Mouse (Mus musculus) myocyte (in vitro differentiated cells): ENCODE measurements around the gene Scamp1. TPM values are rescaled to one million over a fixed set of nuclear protein-coding genes. Genes with fewer than 3 reads are reported as not detected.

Source experiments
- H3K27me3 ChIP-seq: one replicate; pipeline ENCODE4 v1.6.1; 2011; ENCODE audit not compliant: control insufficient read depth, insufficient read depth, insufficient read length
- H3K36me3 ChIP-seq: one replicate; pipeline ENCODE4 v1.6.1; 2011; ENCODE audit not compliant: control insufficient read depth, insufficient read depth
- H3K4me2 ChIP-seq: one replicate; pipeline ENCODE4 v1.6.1; 2011; ENCODE audit warnings: low read depth, control low read depth
- H3K4me3 ChIP-seq: one replicate; pipeline ENCODE4 v1.5.1; 2011; ENCODE audit warnings: mild to moderate bottlenecking, control low read depth, moderate library complexity
- H3K79me2 ChIP-seq: one replicate; pipeline ENCODE4 v1.6.1; 2011; ENCODE audit not compliant: control insufficient read depth, insufficient read depth
- H3ac ChIP-seq: one replicate; pipeline ENCODE4 v1.6.1; 2011; ENCODE audit not compliant: control insufficient read depth, insufficient read length
- CEBPB ChIP-seq: IDR thresholded peaks from 2 replicates; pipeline ENCODE4 v1.6.1; 2011; ENCODE audit warnings: mild to moderate bottlenecking, moderate library complexity; ENCODE audit not compliant: poor library complexity, insufficient read depth, severe bottlenecking
- E2F4 ChIP-seq: IDR thresholded peaks from one replicate; pipeline ENCODE4 v1.6.1; 2011; ENCODE audit warnings: mild to moderate bottlenecking, control low read depth, moderate library complexity; ENCODE audit not compliant: insufficient read depth
- MAX ChIP-seq: IDR thresholded peaks from one replicate; pipeline ENCODE4 v1.6.1; 2011; ENCODE audit warnings: low read depth, mild to moderate bottlenecking, control low read depth
- MYOD1 ChIP-seq, 3 experiments: IDR thresholded peaks; one replicate each; pipeline ENCODE4 v1.6.1; 2011; ENCODE audit warnings: control low read depth in 2 of 3, low read depth in 2 of 3, mild to moderate bottlenecking in 2 of 3, moderate library complexity in 1 of 3; ENCODE audit not compliant: insufficient read length in 2 of 3, control insufficient read depth in 1 of 3
- MYOG ChIP-seq, 3 experiments: IDR thresholded peaks; one replicate each; pipeline ENCODE4 v1.6.1; 2011; ENCODE audit warnings: control low read depth in 2 of 3, low read depth in 2 of 3, mild to moderate bottlenecking in 2 of 3; ENCODE audit not compliant: insufficient read length in 2 of 3, control insufficient read depth in 1 of 3, insufficient read depth in 1 of 3
- POLR2A ChIP-seq: IDR thresholded peaks from one replicate; pipeline ENCODE4 v1.6.1; 2011; ENCODE audit warnings: low read depth, mild to moderate bottlenecking, control low read depth, moderate library complexity; ENCODE audit not compliant: insufficient read length
- POLR2AphosphoS2 ChIP-seq: IDR thresholded peaks from one replicate; pipeline ENCODE4 v1.6.1; 2011; ENCODE audit warnings: low read depth, control low read depth; ENCODE audit not compliant: insufficient read length
- REST ChIP-seq: IDR thresholded peaks from one replicate; pipeline ENCODE4 v1.6.1; 2011; ENCODE audit warnings: mild to moderate bottlenecking, control low read depth, moderate library complexity; ENCODE audit not compliant: insufficient read depth, insufficient read length
- SRF ChIP-seq: IDR thresholded peaks from one replicate; pipeline ENCODE4 v1.6.1; 2011; ENCODE audit warnings: low read depth; ENCODE audit not compliant: control insufficient read depth, insufficient read length
- TCF12 ChIP-seq: IDR thresholded peaks from one replicate; pipeline ENCODE4 v1.6.1; 2011; ENCODE audit warnings: mild to moderate bottlenecking, control low read depth; ENCODE audit not compliant: poor library complexity, insufficient read depth, severe bottlenecking
- TCF3 ChIP-seq: IDR thresholded peaks from one replicate; pipeline ENCODE4 v1.6.1; 2011; ENCODE audit warnings: low read depth, control low read depth; ENCODE audit not compliant: insufficient read length
- USF1 ChIP-seq: IDR thresholded peaks from one replicate; pipeline ENCODE4 v1.6.1; 2011; ENCODE audit warnings: low read depth, mild to moderate bottlenecking, control low read depth, moderate library complexity
- polyA plus RNA-seq: library from polyadenylated mRNA; unstranded; fragments of >200 nt; fragmentation: generic; extraction: Trizol; gene quantifications from one replicate; pipeline ENCODE4 v1.2.1, GENCODE M21; 2012; ENCODE audit warnings: missing spikeins

Gene Scamp1
- polyA plus RNA-seq, 1 experiment = 9.1 TPM

- Histone ChIP-seq H3K79me2 (peaks cover 2% of the 10 kb centered on the region), H3K4me3 (no peak overlapping the region), H3K27me3 (no peaks in the 10 kb centered on the region), H3K36me3 (no peaks in the 10 kb centered on the region), H3K4me2 (no peak overlapping the region), H3ac (no peak overlapping the region)
- TF ChIP-seq E2F4 (no peak), POLR2A (no peak), MAX (no peak), POLR2AphosphoS2 (no peak), USF1 (no peak), REST (no peak), SRF (no peak), CEBPB (no peak), MYOG (IDR thresholded peaks at IDR 0.05; ENCODE audit: control insufficient read depth in 1 of 3, insufficient read depth in 1 of 3, insufficient read length in 2 of 3, low read depth in 2 of 3) (no peak), MYOD1 (IDR thresholded peaks at IDR 0.05; ENCODE audit: control insufficient read depth in 1 of 3, insufficient read length in 2 of 3, low read depth in 2 of 3) (no peak), TCF3 (no peak)
Observed at GRCm38 (mm10) chr13:94260961-94261360, 24.7 kb downstream of the Scamp1 start.

DNA sequence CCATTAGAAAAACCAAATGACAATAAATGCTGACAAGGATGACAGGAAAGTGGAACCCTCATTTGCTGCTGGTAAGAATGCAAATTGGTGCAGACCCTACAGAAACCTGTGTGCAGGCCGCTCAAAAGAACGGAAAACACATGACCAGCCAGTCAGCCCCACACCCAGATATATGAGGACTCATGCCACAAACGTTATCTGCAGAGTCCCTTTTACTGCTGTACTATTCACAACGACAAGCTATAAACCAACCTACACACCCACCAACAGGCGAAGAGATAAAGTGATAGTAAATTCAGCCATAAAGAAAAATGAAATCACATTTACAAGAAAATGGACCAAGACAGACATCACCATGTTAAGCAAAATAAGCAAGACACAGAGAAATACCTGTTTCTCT lies 26.4 kb downstream of the Scamp1 start:
- H3K36me3 ChIP-seq = no peaks in the 10 kb centered on the region
- peaks cover 5% of the 10 kb centered on the region for H3K79me2 ChIP-seq
- no peak overlapping the region for H3K4me2 ChIP-seq
- H3K4me3 ChIP-seq = no peak overlapping the region
- no peaks in the 10 kb centered on the region for H3K27me3 ChIP-seq
- no peak for TF ChIP-seq CEBPB
- TF ChIP-seq REST = no peak
- no peak for TF ChIP-seq POLR2AphosphoS2
- TF ChIP-seq SRF = no peak
- TF ChIP-seq MYOD1 (IDR thresholded peaks at IDR 0.05; ENCODE audit: control insufficient read depth in 1 of 3, insufficient read length in 2 of 3, low read depth in 2 of 3) = no peak
- H3ac ChIP-seq = no peak overlapping the region

GRCm38 (mm10) chr13:94258530-94258929 lies 27.1 kb downstream of the Scamp1 start:
- Histone ChIP-seq H3ac (no peak overlapping the region), H3K79me2 (peaks cover 5% of the 10 kb centered on the region), H3K4me2 (no peak overlapping the region), H3K4me3 (no peak overlapping the region), H3K27me3 (no peaks in the 10 kb centered on the region), H3K36me3 (no peaks in the 10 kb centered on the region)
- TF ChIP-seq CEBPB (no peak), MYOG (IDR thresholded peaks at IDR 0.05; ENCODE audit: control insufficient read depth in 1 of 3, insufficient read depth in 1 of 3, insufficient read length in 2 of 3, low read depth in 2 of 3) (no peak), E2F4 (no peak), REST (no peak), SRF (no peak), POLR2A (no peak), MYOD1 (IDR thresholded peaks at IDR 0.05; ENCODE audit: control insufficient read depth in 1 of 3, insufficient read length in 2 of 3, low read depth in 2 of 3) (no peak), USF1 (no peak), POLR2AphosphoS2 (no peak), TCF3 (no peak), TCF12 (no peak), MAX (no peak)

DNA sequence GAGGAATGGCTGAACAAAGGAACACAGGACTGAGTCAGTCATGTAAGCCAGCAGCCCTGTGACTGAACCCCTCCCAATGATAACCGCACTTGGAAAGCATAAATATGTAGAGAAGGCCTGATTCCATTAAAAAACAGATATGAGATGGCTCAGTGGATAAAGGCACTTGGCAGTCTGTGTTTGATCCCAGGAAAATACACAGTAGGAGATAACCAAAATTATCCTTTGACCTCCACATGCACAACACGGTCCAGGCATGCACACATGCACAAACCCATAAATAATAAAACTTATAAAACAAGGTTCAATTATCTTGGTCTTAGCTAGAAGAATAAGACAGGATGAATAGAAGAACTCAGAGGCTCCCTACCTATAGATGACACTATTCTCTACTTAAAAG lies 27.9 kb downstream of the Scamp1 start:
- Histone ChIP-seq H3K4me2 (no peak overlapping the region), H3K4me3 (no peak overlapping the region), H3ac (no peak overlapping the region), H3K79me2 (peaks cover 5% of the 10 kb centered on the region), H3K27me3 (no peaks in the 10 kb centered on the region), H3K36me3 (no peaks in the 10 kb centered on the region)
- TF ChIP-seq CEBPB (no peak), POLR2A (no peak), MAX (no peak), TCF3 (no peak), USF1 (no peak), E2F4 (no peak)

DNA sequence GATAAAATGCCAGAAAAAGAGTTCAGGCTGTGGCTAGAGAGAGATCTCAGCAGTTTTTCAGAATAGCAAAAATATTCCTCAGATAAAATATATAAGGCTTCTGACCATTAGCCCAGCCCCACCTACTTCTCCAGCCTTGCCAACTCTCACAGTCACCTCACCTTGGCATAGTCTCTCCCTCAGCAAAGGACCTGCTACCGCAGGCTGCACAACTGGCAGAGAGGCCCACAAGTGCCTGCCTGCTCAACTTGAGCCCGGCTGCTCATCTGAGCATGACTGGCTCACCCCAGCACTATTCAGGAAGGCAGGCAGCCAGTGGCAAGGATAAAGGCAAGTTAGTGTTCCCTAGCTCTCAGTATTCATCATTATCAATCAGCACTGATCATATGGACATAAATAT lies 30.5 kb downstream of the Scamp1 start:
- H3K36me3 ChIP-seq = no peaks in the 10 kb centered on the region
- no peak for TF ChIP-seq CEBPB
- TF ChIP-seq MYOD1 (IDR thresholded peaks at IDR 0.05; ENCODE audit: control insufficient read depth in 1 of 3, insufficient read length in 2 of 3, low read depth in 2 of 3) = no peak

DNA sequence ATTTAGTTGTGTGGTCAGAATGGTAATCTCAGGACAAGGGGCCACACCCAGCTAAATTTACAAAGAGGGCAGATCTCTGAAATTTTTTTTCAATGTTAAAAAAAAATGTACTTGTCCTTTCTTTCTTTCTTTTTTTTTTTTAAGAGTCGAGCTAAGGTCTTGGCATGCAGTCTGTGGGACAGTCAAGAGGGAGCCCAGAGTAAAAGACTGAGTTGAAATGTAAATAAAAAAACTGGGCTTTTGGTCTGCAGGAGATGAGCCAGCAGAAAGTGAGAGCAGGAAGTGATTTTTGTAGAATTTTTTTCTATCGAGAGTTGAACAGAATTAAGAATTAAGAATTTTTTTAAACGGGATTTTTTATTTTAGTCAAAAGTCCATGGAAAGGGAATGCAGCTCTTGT lies 31.4 kb downstream of the Scamp1 start:
- H3K27me3 ChIP-seq = no peaks in the 10 kb centered on the region
- no peak overlapping the region for H3K4me3 ChIP-seq
- H3K4me2 ChIP-seq = no peak overlapping the region
- no peaks in the 10 kb centered on the region for H3K36me3 ChIP-seq
- H3K79me2 ChIP-seq = peaks cover 5% of the 10 kb centered on the region
- H3ac ChIP-seq = no peak overlapping the region
- TF ChIP-seq SRF (no peak), TCF3 (no peak), TCF12 (no peak), USF1 (no peak), POLR2AphosphoS2 (no peak), POLR2A (no peak), REST (no peak), MYOD1 (IDR thresholded peaks at IDR 0.05; ENCODE audit: control insufficient read depth in 1 of 3, insufficient read length in 2 of 3, low read depth in 2 of 3) (no peak), MYOG (IDR thresholded peaks at IDR 0.05; ENCODE audit: control insufficient read depth in 1 of 3, insufficient read depth in 1 of 3, insufficient read length in 2 of 3, low read depth in 2 of 3) (no peak), E2F4 (no peak)

More for the DNA sequence above, 30.5 kb downstream of the Scamp1 start:
- no peak overlapping the region for H3ac ChIP-seq
- peaks cover 5% of the 10 kb centered on the region for H3K79me2 ChIP-seq
- H3K4me2 ChIP-seq = no peak overlapping the region
- no peaks in the 10 kb centered on the region for H3K27me3 ChIP-seq
- H3K4me3 ChIP-seq = no peak overlapping the region
